Mouse (Mus musculus): Measurements from ENCODE around the gene Arhgap10. TPM values are rescaled to one million over a fixed set of nuclear protein-coding genes. Genes with fewer than 3 reads are reported as not detected.
A peak's percentile ranks its signal among the peaks of the same experiment; 100 is the strongest.

Arhgap10 gene
- polyA plus RNA-seq, 1 experiment from 2014 or later = 23.2 TPM

GRCm38 (mm10) chr8:77436013-77436990 is 81.5 kb downstream of the Arhgap10 start:
- Histone ChIP-seq H3K9ac (no peak overlapping the region), H3K36me3 (ENCODE audit: insufficient read depth) (0 out of 2 replicates have a peak, but pooled peaks cover 2% of the 10 kb centered on the region), H3K4me1 (ENCODE audit: insufficient read depth) (peaks cover 30% of the 10 kb centered on the region), H3K4me2 (no peak overlapping the region), H3K9me3 (ENCODE audit: low read depth, low read length) (no peaks in the 10 kb centered on the region), H3K4me3 (ENCODE audit: low read depth, low read length) (no peak overlapping the region), H3K27me3 (ENCODE audit: insufficient read depth, low read length) (no peaks in the 10 kb centered on the region), H3K27ac (ENCODE audit: low read depth) (peak overlapping the region; percentile 52; the same call in 1 of the 2 replicates)
- 36% methylated on average over 15 of the region's 15 CpGs for WGBS
- TF ChIP-seq CTCF (IDR thresholded peaks at IDR 0.05; ENCODE audit: low read depth) = no peak
- DNase-seq = peak; percentile 63
- no peak for ATAC-seq (ENCODE audit: insufficient read depth)

- no peak for TF ChIP-seq CTCF (IDR thresholded peaks at IDR 0.05; ENCODE audit: low read depth)
- Histone ChIP-seq H3K4me1 (ENCODE audit: insufficient read depth) (peaks cover 25% of the 10 kb centered on the region), H3K4me2 (no peak overlapping the region), H3K27ac (ENCODE audit: low read depth) (peak overlapping the region; percentile 21; the same call in 1 of the 2 replicates), H3K9ac (no peak overlapping the region), H3K4me3 (ENCODE audit: low read depth, low read length) (no peak overlapping the region), H3K9me3 (ENCODE audit: low read depth, low read length) (no peaks in the 10 kb centered on the region), H3K27me3 (ENCODE audit: insufficient read depth, low read length) (no peaks in the 10 kb centered on the region), H3K36me3 (ENCODE audit: insufficient read depth) (0 out of 2 replicates have a peak, but pooled peaks cover 11% of the 10 kb centered on the region)
- 42% methylated on average over 4 of the region's 4 CpGs for WGBS
- ATAC-seq (ENCODE audit: insufficient read depth) (peak; percentile 56), DNase-seq (peak; percentile 45)
Observed at GRCm38 (mm10) chr8:77433221-77433620, 84.5 kb downstream of the Arhgap10 start.

- Histone ChIP-seq H3K9ac (no peak overlapping the region), H3K27me3 (ENCODE audit: insufficient read depth, low read length) (no peaks in the 10 kb centered on the region), H3K4me3 (ENCODE audit: low read depth, low read length) (no peak overlapping the region), H3K4me2 (no peak overlapping the region), H3K36me3 (ENCODE audit: insufficient read depth) (0 out of 2 replicates have a peak, but pooled peaks cover 11% of the 10 kb centered on the region), H3K4me1 (ENCODE audit: insufficient read depth) (peaks cover 20% of the 10 kb centered on the region), H3K9me3 (ENCODE audit: low read depth, low read length) (no peaks in the 10 kb centered on the region), H3K27ac (ENCODE audit: low read depth) (peak overlapping the region; percentile 21)
- ATAC-seq (ENCODE audit: insufficient read depth) (no peak), DNase-seq (peak; percentile 40)
- 40% methylated on average over 10 of the region's 10 CpGs for WGBS
- TF ChIP-seq CTCF (IDR thresholded peaks at IDR 0.05; ENCODE audit: low read depth) = no peak
Observed at GRCm38 (mm10) chr8:77432726-77433125, 85.0 kb downstream of the Arhgap10 start.

GRCm38 (mm10) chr8:77428420-77428819 is 89.3 kb downstream of the Arhgap10 start:
- Histone ChIP-seq H3K36me3 (ENCODE audit: insufficient read depth) (peaks cover 23% of the 10 kb centered on the region; the same call in 1 of the 2 replicates), H3K4me2 (no peak overlapping the region), H3K4me1 (ENCODE audit: insufficient read depth) (peaks cover 5% of the 10 kb centered on the region; the same call in 1 of the 2 replicates), H3K9ac (no peak overlapping the region), H3K4me3 (ENCODE audit: low read depth, low read length) (no peak overlapping the region), H3K27me3 (ENCODE audit: insufficient read depth, low read length) (no peaks in the 10 kb centered on the region), H3K27ac (ENCODE audit: low read depth) (no peak overlapping the region), H3K9me3 (ENCODE audit: low read depth, low read length) (no peaks in the 10 kb centered on the region)
- TF ChIP-seq CTCF (IDR thresholded peaks at IDR 0.05; ENCODE audit: low read depth) = no peak
- DNase-seq (no peak), ATAC-seq (ENCODE audit: insufficient read depth) (no peak)
- 71% methylated on average over 4 of the region's 4 CpGs for WGBS

GRCm38 (mm10) chr8:77428015-77428414 is 89.7 kb downstream of the Arhgap10 start:
- no peak for TF ChIP-seq CTCF (IDR thresholded peaks at IDR 0.05; ENCODE audit: low read depth)
- 43% methylated on average over 6 of the region's 6 CpGs for WGBS
- Histone ChIP-seq H3K4me2 (no peak overlapping the region), H3K27me3 (ENCODE audit: insufficient read depth, low read length) (no peaks in the 10 kb centered on the region), H3K27ac (ENCODE audit: low read depth) (no peak overlapping the region), H3K36me3 (ENCODE audit: insufficient read depth) (peaks cover 23% of the 10 kb centered on the region; the same call in 1 of the 2 replicates), H3K4me1 (ENCODE audit: insufficient read depth) (peaks cover 5% of the 10 kb centered on the region; the same call in 1 of the 2 replicates), H3K9me3 (ENCODE audit: low read depth, low read length) (no peaks in the 10 kb centered on the region), H3K4me3 (ENCODE audit: low read depth, low read length) (no peak overlapping the region), H3K9ac (no peak overlapping the region)
- no peak for ATAC-seq (ENCODE audit: insufficient read depth)
- no peak for DNase-seq

- TF ChIP-seq CTCF (IDR thresholded peaks at IDR 0.05; ENCODE audit: low read depth) = no peak
- H3K4me1 ChIP-seq (ENCODE audit: insufficient read depth) = peaks cover 2% of the 10 kb centered on the region; the same call in 1 of the 2 replicates
- DNase-seq (no peak), ATAC-seq (ENCODE audit: insufficient read depth) (no peak)
- no peaks in the 10 kb centered on the region for H3K9me3 ChIP-seq (ENCODE audit: low read depth, low read length)
- no peak overlapping the region for H3K4me3 ChIP-seq (ENCODE audit: low read depth, low read length)
- H3K27me3 ChIP-seq (ENCODE audit: insufficient read depth, low read length) = no peaks in the 10 kb centered on the region
- H3K4me2 ChIP-seq = no peak overlapping the region
- 81% methylated on average over 9 of the region's 9 CpGs for WGBS
- no peak overlapping the region for H3K9ac ChIP-seq
- no peak overlapping the region for H3K27ac ChIP-seq (ENCODE audit: low read depth)
- H3K36me3 ChIP-seq (ENCODE audit: insufficient read depth) = peaks cover 23% of the 10 kb centered on the region; the same call in 1 of the 2 replicates
Observed at GRCm38 (mm10) chr8:77427438-77427837, 90.3 kb downstream of the Arhgap10 start.

- no peaks in the 10 kb centered on the region for H3K9me3 ChIP-seq (ENCODE audit: low read depth, low read length)
- H3K4me2 ChIP-seq = no peak overlapping the region
- H3K36me3 ChIP-seq (ENCODE audit: insufficient read depth) = peaks cover 33% of the 10 kb centered on the region; the same call in 1 of the 2 replicates
- ATAC-seq (ENCODE audit: insufficient read depth) = no peak
- no peaks in the 10 kb centered on the region for H3K27me3 ChIP-seq (ENCODE audit: insufficient read depth, low read length)
- TF ChIP-seq CTCF (IDR thresholded peaks at IDR 0.05; ENCODE audit: low read depth) = no peak
- H3K9ac ChIP-seq = no peak overlapping the region
- H3K4me1 ChIP-seq (ENCODE audit: insufficient read depth) = no peaks in the 10 kb centered on the region
- H3K4me3 ChIP-seq (ENCODE audit: low read depth, low read length) = no peak overlapping the region
- 79% methylated on average over 4 of the region's 6 CpGs for WGBS
- no peak overlapping the region for H3K27ac ChIP-seq (ENCODE audit: low read depth)
- DNase-seq = no peak
Observed at GRCm38 (mm10) chr8:77423850-77424249, 93.9 kb downstream of the Arhgap10 start.
